Mouse (Mus musculus): ENCODE measurements around the gene Syn3.

DNA sequence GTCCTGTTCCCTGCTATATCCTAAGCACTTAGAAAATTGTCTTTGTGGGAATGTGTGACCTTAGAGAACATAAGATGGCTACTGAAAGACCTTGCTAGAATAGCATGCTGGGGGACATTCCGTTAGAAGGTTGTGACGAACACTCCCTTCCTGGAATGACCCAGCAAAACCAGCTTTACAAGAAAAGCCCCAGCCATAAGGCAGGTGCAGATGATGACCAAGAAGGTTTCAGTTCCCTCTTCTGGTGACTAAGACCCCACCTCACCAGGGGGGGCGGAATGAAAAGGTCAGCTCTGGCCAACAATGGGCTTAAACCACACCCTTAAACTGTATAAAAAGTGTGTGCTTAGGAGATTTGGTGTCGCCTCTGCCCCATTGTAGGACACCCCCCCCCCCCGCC is 23.4 kb downstream of the Syn3 start:
- no peak for TF ChIP-seq CTCF (IDR thresholded peaks at IDR 0.05; ENCODE audit: borderline replicate concordance, extremely low read depth, insufficient read depth, insufficient read length)
- no peak for TF ChIP-seq POLR2A (IDR thresholded peaks at IDR 0.05; ENCODE audit: borderline replicate concordance, extremely low read depth, insufficient read depth, insufficient read length, poor library complexity, severe bottlenecking)
